Mouse (Mus musculus) myocyte (in vitro differentiated cells): Measurements from ENCODE around the gene Paqr7. TPM values are rescaled to one million over a fixed set of nuclear protein-coding genes. Genes with fewer than 3 reads are reported as not detected.
A peak's percentile ranks its signal among the peaks of the same experiment; 100 is the strongest.

ENCODE experiments used
- H3K27me3 ChIP-seq: one replicate; pipeline ENCODE4 v1.6.1; 2011; ENCODE audit not compliant: control insufficient read depth, insufficient read depth, insufficient read length
- H3K36me3 ChIP-seq: one replicate; pipeline ENCODE4 v1.6.1; 2011; ENCODE audit not compliant: control insufficient read depth, insufficient read depth
- H3K4me2 ChIP-seq: one replicate; pipeline ENCODE4 v1.6.1; 2011; ENCODE audit warnings: low read depth, control low read depth
- H3K4me3 ChIP-seq: one replicate; pipeline ENCODE4 v1.5.1; 2011; ENCODE audit warnings: mild to moderate bottlenecking, control low read depth, moderate library complexity
- H3K79me2 ChIP-seq: one replicate; pipeline ENCODE4 v1.6.1; 2011; ENCODE audit not compliant: control insufficient read depth, insufficient read depth
- H3ac ChIP-seq: one replicate; pipeline ENCODE4 v1.6.1; 2011; ENCODE audit not compliant: control insufficient read depth, insufficient read length
- CEBPB ChIP-seq: IDR thresholded peaks from 2 replicates; pipeline ENCODE4 v1.6.1; 2011; ENCODE audit warnings: mild to moderate bottlenecking, moderate library complexity; ENCODE audit not compliant: poor library complexity, insufficient read depth, severe bottlenecking
- E2F4 ChIP-seq: IDR thresholded peaks from one replicate; pipeline ENCODE4 v1.6.1; 2011; ENCODE audit warnings: mild to moderate bottlenecking, control low read depth, moderate library complexity; ENCODE audit not compliant: insufficient read depth
- MAX ChIP-seq: IDR thresholded peaks from one replicate; pipeline ENCODE4 v1.6.1; 2011; ENCODE audit warnings: low read depth, mild to moderate bottlenecking, control low read depth
- MYOD1 ChIP-seq, 3 experiments: IDR thresholded peaks; one replicate each; pipeline ENCODE4 v1.6.1; 2011; ENCODE audit warnings: control low read depth in 2 of 3, low read depth in 2 of 3, mild to moderate bottlenecking in 2 of 3, moderate library complexity in 1 of 3; ENCODE audit not compliant: insufficient read length in 2 of 3, control insufficient read depth in 1 of 3
- MYOG ChIP-seq, 3 experiments: IDR thresholded peaks; one replicate each; pipeline ENCODE4 v1.6.1; 2011; ENCODE audit warnings: control low read depth in 2 of 3, low read depth in 2 of 3, mild to moderate bottlenecking in 2 of 3; ENCODE audit not compliant: insufficient read length in 2 of 3, control insufficient read depth in 1 of 3, insufficient read depth in 1 of 3
- POLR2A ChIP-seq: IDR thresholded peaks from one replicate; pipeline ENCODE4 v1.6.1; 2011; ENCODE audit warnings: low read depth, mild to moderate bottlenecking, control low read depth, moderate library complexity; ENCODE audit not compliant: insufficient read length
- POLR2AphosphoS2 ChIP-seq: IDR thresholded peaks from one replicate; pipeline ENCODE4 v1.6.1; 2011; ENCODE audit warnings: low read depth, control low read depth; ENCODE audit not compliant: insufficient read length
- REST ChIP-seq: IDR thresholded peaks from one replicate; pipeline ENCODE4 v1.6.1; 2011; ENCODE audit warnings: mild to moderate bottlenecking, control low read depth, moderate library complexity; ENCODE audit not compliant: insufficient read depth, insufficient read length
- SRF ChIP-seq: IDR thresholded peaks from one replicate; pipeline ENCODE4 v1.6.1; 2011; ENCODE audit warnings: low read depth; ENCODE audit not compliant: control insufficient read depth, insufficient read length
- TCF12 ChIP-seq: IDR thresholded peaks from one replicate; pipeline ENCODE4 v1.6.1; 2011; ENCODE audit warnings: mild to moderate bottlenecking, control low read depth; ENCODE audit not compliant: poor library complexity, insufficient read depth, severe bottlenecking
- TCF3 ChIP-seq: IDR thresholded peaks from one replicate; pipeline ENCODE4 v1.6.1; 2011; ENCODE audit warnings: low read depth, control low read depth; ENCODE audit not compliant: insufficient read length
- USF1 ChIP-seq: IDR thresholded peaks from one replicate; pipeline ENCODE4 v1.6.1; 2011; ENCODE audit warnings: low read depth, mild to moderate bottlenecking, control low read depth, moderate library complexity
- polyA plus RNA-seq: library from polyadenylated mRNA; unstranded; fragments of >200 nt; fragmentation: generic; extraction: Trizol; gene quantifications from one replicate; pipeline ENCODE4 v1.2.1, GENCODE M21; 2012; ENCODE audit warnings: missing spikeins

Gene Paqr7
- polyA plus RNA-seq, 1 experiment, result 9.5 TPM

DNA sequence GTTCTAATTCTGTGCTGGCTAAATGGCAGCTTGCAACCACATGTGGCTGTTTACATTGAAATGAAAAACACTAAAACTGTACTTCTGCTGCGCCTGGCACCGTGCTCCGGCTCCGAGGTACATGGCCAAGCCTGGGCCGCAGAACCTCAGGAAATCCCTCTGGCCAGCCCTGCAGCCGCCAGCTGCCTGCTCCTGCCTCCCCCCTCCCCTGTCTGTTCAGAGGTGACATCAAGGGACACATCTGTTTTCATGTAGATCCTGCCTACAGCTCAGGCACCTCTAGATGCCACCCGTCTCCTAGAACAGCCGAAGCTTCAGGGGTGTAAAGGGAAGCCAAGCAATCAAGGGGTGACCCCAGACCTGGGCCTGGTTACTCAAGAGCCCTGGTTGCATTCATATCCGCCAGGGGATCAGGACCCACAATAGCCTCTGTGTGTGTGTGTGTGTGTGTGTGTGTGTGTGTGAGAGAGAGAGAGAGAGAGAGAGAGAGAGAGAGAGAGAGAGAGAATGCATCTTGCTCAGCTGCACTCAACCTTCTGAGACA lies 62.1 kb downstream of the Paqr7 start:
- H3K36me3 ChIP-seq, result no peaks in the 10 kb centered on the region
- H3K4me3 ChIP-seq, result no peak overlapping the region
- no peak overlapping the region for H3ac ChIP-seq
- no peaks in the 10 kb centered on the region for H3K27me3 ChIP-seq
- H3K79me2 ChIP-seq, result no peaks in the 10 kb centered on the region
- H3K4me2 ChIP-seq, result no peak overlapping the region
- TF ChIP-seq SRF, result no peak
- TF ChIP-seq MAX, result no peak
- TF ChIP-seq E2F4, result no peak
- no peak for TF ChIP-seq TCF3
- no peak for TF ChIP-seq POLR2A

- H3K36me3 ChIP-seq, result no peaks in the 10 kb centered on the region
- H3K4me3 ChIP-seq, result no peak overlapping the region
- H3K4me2 ChIP-seq, result no peak overlapping the region
- no peaks in the 10 kb centered on the region for H3K27me3 ChIP-seq
- TF ChIP-seq POLR2AphosphoS2 (no peak), MYOG (IDR thresholded peaks at IDR 0.05; ENCODE audit: control insufficient read depth in 1 of 3, insufficient read depth in 1 of 3, insufficient read length in 2 of 3, low read depth in 2 of 3) (peak in 1 of 3 experiments; percentile 22), USF1 (no peak), MAX (no peak), TCF12 (no peak), CEBPB (no peak), SRF (no peak), MYOD1 (IDR thresholded peaks at IDR 0.05; ENCODE audit: control insufficient read depth in 1 of 3, insufficient read length in 2 of 3, low read depth in 2 of 3) (peak in 2 of 3 experiments; percentile 36 to 60), REST (no peak), E2F4 (no peak), POLR2A (no peak), TCF3 (no peak)
- no peak overlapping the region for H3ac ChIP-seq
- no peaks in the 10 kb centered on the region for H3K79me2 ChIP-seq
Observed at GRCm38 (mm10) chr4:134559154-134559553, 62.7 kb downstream of the Paqr7 start.

Other genes with a start within 250 kb of the Paqr7 start
- not detected for gene Gm30191, start 249.8 kb upstream of the Paqr7 start, polyA plus RNA-seq
- gene Grrp1, start 242.6 kb upstream of the Paqr7 start, polyA plus RNA-seq, result 0.17 TPM
- 1.6 TPM for gene Pdik1l, start 208.8 kb upstream of the Paqr7 start, polyA plus RNA-seq
- gene Trim63, start 181.6 kb upstream of the Paqr7 start, polyA plus RNA-seq, result 29.1 TPM
- gene Slc30a2, start 153.5 kb upstream of the Paqr7 start, polyA plus RNA-seq, result 0.35 TPM
- 22.4 TPM for gene Extl1, start 112.8 kb upstream of the Paqr7 start, polyA plus RNA-seq
- gene Pafah2, start 100.4 kb upstream of the Paqr7 start, polyA plus RNA-seq, result 7.1 TPM
- gene Stmn1, start 28.4 kb upstream of the Paqr7 start, polyA plus RNA-seq, result 213 TPM
- gene Aunip, start 14.3 kb downstream of the Paqr7 start, polyA plus RNA-seq, result 2.3 TPM
- 92.0 TPM for gene Mtfr1l, start 38.7 kb downstream of the Paqr7 start, polyA plus RNA-seq
- gene Selenon, start 55.5 kb downstream of the Paqr7 start, polyA plus RNA-seq, result 35.7 TPM
- 11.3 TPM for gene Man1c1, start 207.6 kb downstream of the Paqr7 start, polyA plus RNA-seq